Mouse (Mus musculus): ENCODE results near the gene Tanc1. TPM values are rescaled to one million over a fixed set of nuclear protein-coding genes. Genes with fewer than 3 reads are reported as not detected.
"Not testable (repeated sequence)": the region's sequence is repeated elsewhere in the genome, so short reads cannot be mapped to it uniquely, and the experiment has no call there.

Gene Tanc1
- total RNA-seq (2021): 10 to 100 TPM; 26.3 to 32.3 TPM
- long read RNA-seq, experiment 1, full-length matches to known transcripts: 7 of 25 reads
- long read RNA-seq, experiment 1, partial matches to known transcripts: 6 of 25 reads
- long read RNA-seq, experiment 1, other reads (novel, unspliced or antisense): 12 of 25 reads
- long read RNA-seq, experiment 2, full-length matches to known transcripts: 23 of 39 reads
- long read RNA-seq, experiment 2, partial matches to known transcripts: 8 of 39 reads
- long read RNA-seq, experiment 2, other reads (novel, unspliced or antisense): 8 of 39 reads

DNA sequence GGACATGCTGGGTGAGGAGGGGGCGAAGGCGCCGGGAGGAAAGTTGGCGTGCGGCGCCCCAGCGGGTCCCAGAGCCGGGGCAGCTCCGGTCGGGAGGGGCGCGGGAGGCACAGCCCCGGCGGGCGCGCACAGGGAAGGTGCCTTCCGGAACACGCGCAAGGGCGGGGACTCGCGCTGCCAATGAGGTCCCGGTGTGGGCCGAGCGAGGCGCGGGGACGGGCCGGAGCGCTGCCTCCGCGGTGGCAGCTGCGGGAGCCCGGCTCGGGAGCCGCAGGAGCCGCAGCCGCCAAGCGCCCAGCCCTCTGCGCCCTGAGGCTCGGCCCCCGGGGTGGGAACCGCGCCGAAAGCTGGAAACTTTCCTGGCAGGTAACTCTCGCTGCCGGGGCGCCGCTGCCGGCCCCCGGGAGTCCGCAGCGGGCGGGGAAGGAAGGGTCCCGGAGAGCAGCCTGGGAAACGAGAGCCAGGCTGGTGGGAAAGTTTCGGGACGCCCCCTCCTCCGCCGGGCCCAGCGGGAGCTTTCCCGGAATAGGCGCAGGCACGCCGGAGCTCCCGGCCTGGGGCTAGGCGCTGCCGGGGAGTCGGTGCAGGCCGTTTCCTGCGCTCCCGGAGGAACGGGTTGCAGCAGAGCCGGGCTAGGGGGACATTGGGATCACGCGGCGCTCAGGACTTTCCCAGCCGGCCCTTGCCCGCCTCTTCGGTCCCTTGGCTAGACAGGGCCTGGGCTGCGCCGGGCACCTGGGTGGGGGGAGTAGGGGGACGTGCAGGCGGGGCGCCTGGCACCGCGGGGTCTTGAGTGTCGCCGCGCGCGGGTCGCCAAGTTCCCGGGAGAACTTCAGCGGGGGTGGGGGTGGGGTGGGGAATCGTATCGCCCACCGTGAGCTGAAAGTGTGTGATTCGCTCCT is at the start of gene Tanc1:
Tanc1 (plus strand) TSS at position 212 of the 902 bp plus-strand sequence.
- Histone ChIP-seq H3K27ac (peak within 1 kb of the TSS; percentile 89), H3K4me3 (peak within 1 kb of the TSS; percentile 74)
- peak; percentile 79 to 84 for DNase-seq (ENCODE audit: extremely low spot score in 1 of 2, low spot score in 2 of 2)
- intact Hi-C loops (cut with DNase I): loop anchor here (2.0 to 5.0 kb wide), 2 partner anchors 70 to 133 kb away; no protein-coding TSS in a partner anchor
- no peak for TF ChIP-seq CTCF (IDR thresholded peaks at IDR 0.05)

DNA sequence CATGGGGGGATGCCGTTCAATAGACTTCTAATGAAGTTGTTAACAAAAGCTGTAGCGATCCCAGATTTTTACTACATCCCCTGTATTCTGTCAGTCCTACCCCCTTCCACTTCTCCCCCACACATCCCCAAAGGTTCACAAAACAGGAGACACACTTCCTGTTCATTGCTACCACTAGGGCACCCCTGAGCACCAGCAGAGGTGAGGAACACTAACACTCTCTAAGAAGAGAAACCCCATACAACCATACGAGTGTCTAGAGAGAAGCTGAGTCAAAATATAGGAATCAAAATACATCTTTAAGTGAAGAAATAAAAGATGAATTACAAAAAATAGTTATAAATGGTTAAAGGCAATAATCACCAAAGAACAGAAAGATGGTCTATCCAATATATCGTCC is 49.6 kb upstream of the Tanc1 start:
- no peak overlapping the region for H3K4me3 ChIP-seq
- no peak overlapping the region for H3K27ac ChIP-seq
- no peak for DNase-seq (ENCODE audit: extremely low spot score in 1 of 2, low spot score in 2 of 2)
- no peak; the same call in 1 of the 2 replicates for TF ChIP-seq CTCF (IDR thresholded peaks at IDR 0.05)
- intact Hi-C loops (cut with DNase I): no loop called here

DNA sequence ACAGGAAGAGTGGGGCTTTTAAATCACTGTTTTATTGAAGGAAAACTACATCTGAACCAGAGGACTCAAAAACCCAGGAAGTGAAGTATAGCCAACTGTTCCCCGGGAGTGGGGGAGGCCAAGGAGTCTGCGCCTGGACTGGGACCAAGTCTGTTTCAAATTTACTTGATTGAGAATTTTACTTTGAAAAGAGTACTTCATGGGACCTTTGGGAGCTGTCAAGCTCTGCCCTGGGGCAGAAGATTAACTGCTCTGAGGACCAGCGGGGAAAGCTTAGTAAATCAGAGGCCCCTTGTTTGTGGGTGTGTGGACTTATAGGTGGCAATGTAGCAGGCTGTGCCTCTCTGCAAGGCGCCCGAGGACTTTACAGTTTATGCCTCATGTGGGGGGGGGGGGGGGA is 49.1 kb upstream of the Tanc1 start:
- no peak overlapping the region for H3K27ac ChIP-seq
- intact Hi-C loops (cut with DNase I): no loop called here
- no peak for TF ChIP-seq CTCF (IDR thresholded peaks at IDR 0.05)

DNA sequence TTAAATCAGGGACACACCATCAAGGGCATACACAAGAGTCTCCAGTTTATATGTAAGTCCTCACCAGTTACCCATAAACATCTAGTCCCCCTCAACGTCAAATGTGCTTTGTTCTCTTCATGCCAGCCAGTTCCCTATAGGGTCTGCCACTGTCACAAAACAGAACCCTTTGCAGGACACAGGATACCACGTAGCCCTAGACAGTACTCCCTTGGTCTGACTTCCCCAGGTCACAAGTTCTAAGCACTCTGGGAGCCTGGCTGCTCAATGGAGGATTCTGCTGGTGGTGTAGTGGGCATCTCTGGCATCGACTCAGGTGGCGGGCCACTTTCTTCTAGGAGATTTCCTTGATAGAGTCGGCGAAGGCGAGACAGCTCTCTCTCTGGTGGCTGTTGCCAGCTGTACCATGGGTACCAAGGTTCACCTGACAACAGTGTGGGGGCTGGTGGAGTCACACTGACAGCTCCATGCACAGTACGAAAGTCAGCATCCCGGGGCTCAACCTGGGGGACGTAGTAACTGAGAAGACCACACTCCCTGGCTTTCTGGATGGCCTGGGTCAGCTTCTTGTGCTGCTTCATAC is 47.7 kb upstream of the Tanc1 start:
- DNase-seq (ENCODE audit: extremely low spot score in 1 of 2, low spot score in 2 of 2); H3K4me3 ChIP-seq; intact Hi-C loops (cut with DNase I); H3K27ac ChIP-seq: not testable (repeated sequence)

More for the DNA sequence above, 49.1 kb upstream of the Tanc1 start:
- no peak overlapping the region for H3K4me3 ChIP-seq
- no peak for DNase-seq (ENCODE audit: extremely low spot score in 1 of 2, low spot score in 2 of 2)

DNA sequence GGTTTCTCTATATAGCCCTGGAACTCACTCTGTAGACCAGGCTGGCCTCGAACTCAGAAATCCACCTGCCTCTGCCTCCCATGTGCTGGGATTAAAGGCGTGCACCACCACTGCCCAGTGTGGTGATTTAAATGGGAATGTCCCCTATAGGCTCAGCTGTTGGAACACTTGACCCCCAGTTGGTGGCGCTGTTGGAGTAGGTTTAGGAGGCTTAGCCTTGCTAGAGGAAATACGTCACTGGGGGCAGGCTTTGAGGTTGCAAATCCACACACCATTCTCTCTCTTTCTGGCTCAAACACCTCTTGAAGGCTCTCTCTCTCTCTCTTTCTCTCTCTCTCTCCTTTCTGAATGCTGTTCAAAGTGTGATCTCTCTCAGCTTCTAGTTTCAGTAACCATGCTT is 46.9 kb upstream of the Tanc1 start:
- Histone ChIP-seq H3K4me3 (no peak overlapping the region), H3K27ac (no peak overlapping the region)
- intact Hi-C loops (cut with DNase I): no loop called here
- no peak; the same call in 1 of the 2 replicates for TF ChIP-seq CTCF (IDR thresholded peaks at IDR 0.05)
- no peak for DNase-seq (ENCODE audit: extremely low spot score in 1 of 2, low spot score in 2 of 2)

DNA sequence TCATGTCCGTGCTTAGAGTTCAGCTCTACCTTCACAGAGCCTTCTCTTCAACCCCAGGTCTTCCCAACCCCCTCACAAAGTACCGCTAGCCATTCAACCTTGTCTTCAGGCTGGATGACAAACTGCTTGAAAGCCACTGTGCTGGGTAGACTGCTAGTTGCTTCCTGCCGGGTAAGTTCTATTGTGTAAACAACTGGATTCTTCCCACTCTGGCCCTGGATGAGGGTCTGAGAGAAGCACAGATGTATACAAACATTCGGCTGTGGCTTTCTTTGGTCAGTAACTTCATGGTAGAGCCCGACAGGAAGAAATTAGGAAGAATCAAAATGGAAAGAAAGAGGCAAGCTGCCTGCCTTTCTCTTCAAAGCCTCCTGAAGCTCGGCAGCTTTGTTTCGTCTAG is 30.9 kb upstream of the Tanc1 start:
- intact Hi-C loops (cut with DNase I): no loop called here
- no peak overlapping the region for H3K27ac ChIP-seq
- no peak for TF ChIP-seq CTCF (IDR thresholded peaks at IDR 0.05)
- DNase-seq (ENCODE audit: extremely low spot score in 1 of 2, low spot score in 2 of 2): no peak
- H3K4me3 ChIP-seq: no peak overlapping the region

DNA sequence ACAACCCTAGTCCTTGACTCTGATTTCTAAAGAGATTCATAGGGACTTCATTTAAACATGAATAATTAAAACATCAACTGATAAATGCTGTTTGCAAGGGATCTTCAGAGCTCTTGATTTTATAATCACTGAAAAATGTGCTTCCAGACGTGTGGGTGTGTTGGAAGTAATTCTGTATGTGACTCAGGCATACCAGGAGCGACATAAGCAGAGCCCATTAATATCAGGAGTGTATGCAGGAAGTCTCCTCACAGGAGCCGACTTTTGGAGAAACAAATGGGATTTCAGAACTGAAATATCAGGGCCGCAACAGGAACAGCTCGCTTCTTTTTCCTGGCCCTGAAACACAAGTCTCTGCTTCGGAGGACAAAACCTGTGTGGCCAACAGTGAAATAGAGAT is 27.9 kb upstream of the Tanc1 start:
- no peak overlapping the region for H3K27ac ChIP-seq
- intact Hi-C loops (cut with DNase I): no loop called here
- no peak overlapping the region for H3K4me3 ChIP-seq
- no peak for TF ChIP-seq CTCF (IDR thresholded peaks at IDR 0.05)
- peak in 1 of 2 experiments; percentile 13 for DNase-seq (ENCODE audit: extremely low spot score in 1 of 2, low spot score in 2 of 2)

DNA sequence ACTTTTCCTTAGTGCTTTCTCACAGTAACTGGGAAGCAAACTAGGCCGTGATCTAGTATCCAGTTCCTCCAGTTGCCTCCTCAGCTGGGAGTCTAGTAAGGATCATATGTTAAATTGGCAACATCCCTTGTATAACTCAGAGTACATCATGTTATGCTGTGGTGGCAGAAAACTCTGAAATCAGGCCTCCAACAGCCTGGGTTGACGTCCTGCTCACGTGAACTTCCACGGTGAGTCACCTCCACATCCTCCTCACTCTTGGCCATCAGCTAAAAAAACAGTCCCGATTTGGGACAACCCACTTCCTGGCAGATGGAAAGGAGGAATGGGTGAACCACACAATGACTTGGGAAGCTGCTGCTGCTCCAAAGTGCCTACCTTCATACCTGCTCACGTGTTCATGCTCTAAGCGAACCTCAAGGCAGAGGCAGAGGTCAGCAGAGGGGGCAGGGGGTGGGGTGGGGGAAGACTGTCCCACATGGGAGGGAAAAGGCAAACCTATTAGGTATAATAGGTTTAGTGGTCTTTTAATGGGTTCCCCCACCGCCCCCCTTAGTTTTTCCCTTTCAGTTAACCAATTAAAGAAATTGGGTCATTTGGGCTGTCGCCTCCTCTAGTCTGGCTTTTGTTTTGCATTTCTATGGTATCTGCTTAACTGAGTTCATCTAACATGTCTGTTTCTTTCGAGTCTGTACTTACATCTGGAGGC is 24.3 kb upstream of the Tanc1 start:
- intact Hi-C loops (cut with DNase I): loop anchor here (1.0 kb wide), 1 partner anchor 56 kb away; no protein-coding TSS in a partner anchor
- no peak for TF ChIP-seq CTCF (IDR thresholded peaks at IDR 0.05)
- H3K27ac ChIP-seq: no peak overlapping the region
- no peak overlapping the region for H3K4me3 ChIP-seq
- DNase-seq (ENCODE audit: extremely low spot score in 1 of 2, low spot score in 2 of 2): peak in 1 of 2 experiments; percentile 52

DNA sequence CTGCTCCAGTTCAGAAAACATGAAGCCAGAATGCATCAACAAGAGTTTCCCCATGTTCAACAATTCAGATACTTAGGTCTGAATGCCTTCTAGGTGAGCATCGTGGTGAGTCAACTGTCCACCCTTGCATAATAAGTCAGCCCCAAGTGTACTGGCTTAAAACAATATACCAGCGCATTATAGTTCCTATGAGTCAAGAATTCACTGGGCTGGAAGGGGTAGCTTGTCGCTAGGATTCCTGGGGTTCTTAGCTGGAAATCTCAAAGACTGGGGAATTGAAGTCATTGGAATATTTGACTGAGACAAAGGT is 23.8 kb upstream of the Tanc1 start:
- no peak for TF ChIP-seq CTCF (IDR thresholded peaks at IDR 0.05)
- Histone ChIP-seq H3K4me3 (no peak overlapping the region), H3K27ac (no peak overlapping the region)
- no peak for DNase-seq (ENCODE audit: extremely low spot score in 1 of 2, low spot score in 2 of 2)
- intact Hi-C loops (cut with DNase I): no loop called here

DNA sequence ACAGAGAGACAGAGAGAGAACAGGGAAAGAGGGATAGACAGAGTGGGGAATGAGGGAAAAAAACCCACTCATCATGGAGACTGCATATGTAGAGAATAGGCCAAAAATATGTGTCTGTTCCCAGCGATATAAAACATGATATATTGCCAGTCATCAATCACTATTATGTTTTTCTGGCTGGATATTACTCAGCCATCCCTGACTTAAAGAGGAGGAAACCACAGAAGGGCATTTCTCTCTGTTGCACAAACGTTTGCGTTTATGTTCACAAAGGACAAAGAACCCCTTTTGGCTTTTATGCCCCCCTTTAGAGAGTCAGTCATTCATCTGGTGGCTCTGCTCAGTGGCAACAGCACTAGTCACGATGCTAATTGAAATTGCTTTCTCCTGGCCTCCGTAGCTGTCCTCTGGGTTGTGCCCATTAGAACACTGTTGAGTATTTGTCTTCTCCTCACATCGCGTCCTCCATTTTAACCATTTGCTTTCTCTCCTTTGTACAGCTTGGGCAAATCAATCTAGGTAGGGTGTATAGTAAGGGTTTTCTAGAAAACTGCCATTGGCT is 18.4 kb upstream of the Tanc1 start:
- Histone ChIP-seq H3K27ac (no peak overlapping the region), H3K4me3 (no peak overlapping the region)
- no peak for DNase-seq (ENCODE audit: extremely low spot score in 1 of 2, low spot score in 2 of 2)
- intact Hi-C loops (cut with DNase I): no loop called here
- no peak for TF ChIP-seq CTCF (IDR thresholded peaks at IDR 0.05)

DNA sequence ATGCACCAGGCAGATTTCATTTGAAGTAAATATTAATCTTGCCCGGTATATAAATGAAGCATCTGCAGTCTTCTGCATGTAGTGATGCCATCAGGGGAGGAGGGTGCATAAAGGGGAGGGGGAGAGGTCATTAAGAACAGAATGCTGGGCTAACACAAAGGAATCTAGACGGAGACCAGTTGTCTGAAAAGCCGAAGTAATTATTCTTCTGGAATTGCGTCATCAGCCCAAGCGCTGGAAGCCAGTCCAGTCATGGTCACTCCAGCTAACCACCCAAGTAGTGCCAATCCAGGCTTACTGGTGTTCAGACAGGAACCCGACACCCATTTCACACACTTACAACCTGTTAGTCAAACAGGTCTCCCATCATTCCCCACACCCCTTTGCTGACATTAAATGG is 17.7 kb upstream of the Tanc1 start:
- no peak overlapping the region for H3K27ac ChIP-seq
- no peak for DNase-seq (ENCODE audit: extremely low spot score in 1 of 2, low spot score in 2 of 2)
- intact Hi-C loops (cut with DNase I): no loop called here
- TF ChIP-seq CTCF (IDR thresholded peaks at IDR 0.05): no peak
- H3K4me3 ChIP-seq: no peak overlapping the region
